Mouse (Mus musculus) G1E-ER4 (cell line): ENCODE measurements around the gene Slc17a1. TPM values are rescaled to one million over a fixed set of nuclear protein-coding genes. Genes with fewer than 3 reads are reported as not detected.

Experiments used
- GATA1 ChIP-seq: IDR thresholded peaks from one replicate; pipeline ENCODE4 v1.8.0; 2012; ENCODE audit warnings: low read length, inconsistent platforms
- polyA plus RNA-seq: library from polyadenylated mRNA; stranded (reverse); fragments of >175 nt; gene quantifications from 2 replicates; pipeline ENCODE4 v1.2.3, GENCODE M21; 2012

Slc17a1 gene
- polyA plus RNA-seq, 1 experiment: not detected

DNA sequence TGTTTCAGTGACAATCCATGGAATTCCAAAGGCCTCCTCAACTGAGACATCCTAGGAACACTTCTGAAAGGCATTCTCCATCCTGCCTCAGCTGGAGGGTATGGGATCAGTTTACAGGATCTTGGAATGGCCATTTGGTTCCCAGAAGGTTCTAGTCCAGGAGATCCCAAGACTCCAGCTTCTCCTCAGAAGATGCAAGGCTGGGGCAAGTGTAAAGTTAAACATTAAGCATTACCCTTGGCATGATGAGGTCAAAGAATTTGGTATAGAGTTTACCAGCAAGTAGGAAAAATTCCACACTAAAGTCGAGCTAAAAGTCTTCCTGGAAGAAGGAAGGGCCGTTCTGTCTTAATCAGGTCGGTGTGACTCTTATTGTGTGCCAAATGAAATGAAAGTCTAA, 2.4 kb downstream of the Slc17a1 start:
- no peak for TF ChIP-seq GATA1

- TF ChIP-seq GATA1: no peak
Observed at GRCm38 (mm10) chr13:23873141-23873540, 5.6 kb downstream of the Slc17a1 start.

- no peak for TF ChIP-seq GATA1
Observed at GRCm38 (mm10) chr13:23879106-23879505, 11.6 kb downstream of the Slc17a1 start.

DNA sequence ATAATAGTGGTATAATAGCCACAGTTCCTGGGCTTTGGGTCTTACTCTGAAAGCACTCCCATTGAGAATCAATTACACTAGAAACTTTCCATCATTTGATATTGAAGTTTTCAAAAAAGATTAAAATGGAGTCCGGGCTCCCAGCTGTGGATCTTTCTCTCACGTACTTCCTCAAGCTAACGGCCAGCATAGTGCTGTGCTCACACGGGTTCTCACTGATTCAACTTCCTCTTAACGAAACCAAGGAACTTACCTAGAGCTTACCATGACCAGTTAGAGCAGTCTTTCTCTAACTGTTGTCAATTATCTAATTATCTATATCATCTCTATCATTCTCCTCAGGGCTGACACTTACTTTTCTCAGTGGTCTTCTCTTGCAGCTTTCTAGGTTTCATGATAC, 12.1 kb downstream of the Slc17a1 start:
- TF ChIP-seq GATA1: no peak

DNA sequence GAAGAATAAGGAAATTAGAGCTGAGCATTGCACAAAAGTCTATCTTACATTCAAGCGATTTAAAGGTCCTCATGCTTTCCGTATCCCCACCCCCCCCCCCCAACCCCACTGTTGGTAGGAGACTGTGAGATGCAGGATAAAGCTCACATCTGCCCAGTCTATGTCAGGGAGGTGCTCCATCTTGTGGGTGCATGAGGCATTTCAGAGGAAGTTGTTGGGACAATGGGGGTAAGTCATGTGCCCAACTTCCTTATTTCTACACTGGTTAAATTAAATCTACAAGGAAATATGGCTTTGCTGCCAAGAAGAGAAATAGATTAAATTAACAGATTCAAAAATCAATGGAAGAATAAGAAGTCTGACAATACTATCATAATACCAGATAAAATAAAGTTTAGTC, 18.0 kb downstream of the Slc17a1 start:
- TF ChIP-seq GATA1: no peak

DNA sequence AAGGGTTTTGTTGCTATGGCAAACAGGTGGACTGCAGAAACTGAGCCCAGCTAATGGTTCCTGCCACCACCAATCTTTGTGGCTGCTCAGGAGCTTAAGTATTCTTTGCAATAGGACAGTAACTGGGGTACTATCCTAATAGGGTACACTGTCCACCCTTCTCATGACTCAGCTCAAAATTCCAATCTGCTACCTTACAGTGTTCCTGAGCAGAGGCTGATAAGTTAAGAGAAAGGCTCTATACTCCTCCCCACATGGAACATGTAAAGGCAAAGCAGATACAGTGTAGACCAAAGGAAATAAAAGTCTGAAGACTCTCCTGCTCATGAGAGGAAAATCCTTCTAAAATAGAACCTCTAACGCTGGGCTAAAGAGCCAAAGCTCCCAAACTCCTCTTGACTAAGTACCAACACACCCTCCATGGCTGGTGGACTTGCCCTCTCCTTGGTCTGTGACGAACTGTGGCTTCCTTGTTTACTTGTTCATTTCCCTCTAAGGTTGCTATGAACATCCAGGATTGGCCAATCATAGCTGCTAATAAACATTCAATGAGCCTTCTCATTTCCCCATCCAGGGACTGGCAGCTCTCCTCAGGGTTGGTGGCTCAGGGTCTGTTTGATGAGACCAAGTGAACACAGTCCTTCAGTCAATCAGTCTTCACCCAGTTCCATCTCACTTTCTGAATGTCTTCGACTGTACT, 19.6 kb downstream of the Slc17a1 start:
- TF ChIP-seq GATA1: no peak

DNA sequence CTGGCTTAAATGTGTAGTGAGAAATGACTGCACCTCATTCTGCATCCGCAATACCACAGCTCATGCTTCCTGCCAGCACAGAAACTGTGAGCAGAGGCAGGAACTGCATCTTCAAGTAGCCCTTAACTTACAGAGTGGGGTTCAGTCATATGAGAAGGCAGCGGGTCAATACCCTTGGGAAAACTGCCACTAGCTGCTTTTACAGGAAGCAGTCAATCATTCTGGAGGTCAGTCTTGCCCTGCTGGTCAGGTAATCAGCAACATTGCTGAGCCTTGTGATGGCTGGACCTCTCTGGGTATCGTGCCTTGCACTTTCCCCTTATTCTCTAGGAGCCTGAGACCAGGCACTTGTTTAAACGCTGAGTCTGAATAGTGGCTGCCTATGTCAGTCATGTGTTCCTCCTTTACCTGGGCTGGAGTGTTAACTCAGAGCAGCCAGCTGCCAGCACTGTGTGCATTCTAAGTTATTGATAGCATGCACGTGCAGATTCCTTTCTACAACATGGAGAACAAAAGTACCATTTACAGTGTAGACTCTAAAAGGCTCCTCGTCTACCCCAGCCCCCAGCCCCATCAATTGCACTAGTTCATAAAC, 21.6 kb downstream of the Slc17a1 start:
- TF ChIP-seq GATA1: no peak

DNA sequence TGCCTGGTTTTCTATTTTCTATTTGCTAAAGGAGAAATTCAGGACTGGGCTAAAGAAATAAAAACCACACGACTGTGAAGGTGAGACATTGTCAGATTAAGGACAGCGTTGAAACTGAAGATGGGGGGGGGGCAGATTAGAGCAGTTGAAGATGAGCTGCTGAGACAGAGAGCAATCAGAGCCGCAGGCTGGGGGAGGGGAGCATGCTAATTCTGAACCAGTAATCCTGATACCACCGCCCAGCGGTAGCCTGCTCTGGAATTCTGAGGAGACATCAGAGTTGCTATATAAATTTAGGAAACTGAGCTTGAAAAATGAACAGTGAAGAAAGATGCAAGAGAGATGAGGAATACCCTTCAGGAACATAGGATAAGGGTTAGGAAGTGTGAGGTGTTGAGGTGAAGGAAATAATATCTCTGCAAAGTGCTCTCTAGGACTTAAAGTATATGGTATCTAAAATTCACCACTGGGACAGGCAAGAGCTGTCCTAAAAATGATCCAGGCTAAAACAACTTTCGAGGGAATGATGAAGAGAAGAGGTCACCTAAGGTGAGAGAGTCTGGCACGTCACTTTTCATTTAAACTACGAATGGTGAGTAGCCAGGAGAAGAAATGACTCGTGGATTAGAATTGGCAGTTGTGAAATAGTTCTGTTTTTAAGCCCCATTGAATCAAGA, 25.2 kb downstream of the Slc17a1 start:
- TF ChIP-seq GATA1: no peak

DNA sequence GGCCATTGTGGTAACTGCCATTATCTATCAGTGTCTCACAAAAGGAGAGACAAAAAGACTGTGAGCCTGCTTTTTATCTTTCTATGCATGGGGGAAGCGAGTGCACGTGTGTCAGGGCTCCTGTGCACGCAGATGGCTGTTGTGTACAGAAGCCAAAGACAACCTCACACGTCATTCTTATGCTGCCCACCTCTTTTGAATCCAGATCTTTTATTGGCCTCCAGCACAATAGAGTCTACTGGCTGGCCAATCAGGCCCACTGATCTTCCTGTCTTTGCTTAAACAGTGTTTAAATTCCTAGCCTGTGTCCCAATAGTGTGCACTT, 25.7 kb downstream of the Slc17a1 start:
- TF ChIP-seq GATA1: no peak

DNA sequence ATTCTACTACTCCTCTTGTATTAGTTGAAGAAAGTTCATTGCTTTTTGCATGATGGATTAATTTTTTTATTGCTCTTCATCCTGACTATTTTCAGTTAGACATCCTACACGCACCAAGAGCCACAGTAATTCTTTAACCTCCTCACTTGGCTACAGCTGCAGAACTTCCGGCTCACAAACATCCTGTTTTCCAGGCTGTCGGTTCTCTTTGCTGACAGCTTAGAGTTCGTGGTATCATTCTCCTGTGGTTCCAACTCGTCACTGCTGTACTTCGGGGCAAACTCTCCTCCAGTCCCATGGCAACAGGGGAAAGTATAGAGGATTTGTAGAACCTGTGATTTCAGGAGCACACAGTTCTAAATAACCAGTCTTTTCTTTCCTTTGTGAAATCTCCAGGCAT, 30.7 kb downstream of the Slc17a1 start:
- no peak for TF ChIP-seq GATA1

DNA sequence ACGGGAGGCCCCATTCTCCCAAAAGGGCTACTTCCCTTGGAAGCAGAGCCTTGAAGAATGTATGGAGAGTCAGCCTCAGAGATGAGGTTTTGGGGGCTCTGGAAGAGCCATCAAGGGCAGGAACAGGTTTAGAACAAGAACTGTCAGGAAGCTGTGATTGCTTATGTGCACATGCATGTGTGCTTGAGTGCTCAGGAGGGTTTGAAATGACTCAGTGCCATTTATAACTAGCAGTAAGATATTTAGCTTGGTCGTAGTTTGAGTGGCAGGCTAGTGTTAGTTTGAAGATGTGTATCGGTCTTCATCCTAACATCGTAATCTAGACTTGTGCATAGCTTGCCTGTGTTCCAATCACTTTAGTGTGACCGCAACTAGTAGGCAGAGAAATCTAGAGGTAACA, 39.4 kb downstream of the Slc17a1 start:
- no peak for TF ChIP-seq GATA1

- TF ChIP-seq GATA1: no peak
Observed at GRCm38 (mm10) chr13:23910121-23910520, 42.6 kb downstream of the Slc17a1 start.

- no peak for TF ChIP-seq GATA1
Observed at GRCm38 (mm10) chr13:23911335-23911734, 43.8 kb downstream of the Slc17a1 start.

GRCm38 (mm10) chr13:23913791-23914306, 46.3 kb downstream of the Slc17a1 start:
- TF ChIP-seq GATA1: peak; percentile 79

GRCm38 (mm10) chr13:23914376-23915167, 47.0 kb downstream of the Slc17a1 start, which contains the start of gene Slc17a4:
Slc17a4 (minus strand) TSS chr13:23915009.
- TF ChIP-seq GATA1: no peak

- no peak for TF ChIP-seq GATA1
Observed at GRCm38 (mm10) chr13:23916132-23916531, 48.6 kb downstream of the Slc17a1 start.
